Mouse (Mus musculus) E14TG2a.4 (cell line): Measurements from ENCODE around the gene Fmnl2.

Source experiments
- CTCF ChIP-seq: conservative IDR thresholded peaks from 2 replicates; pipeline ENCODE4 v1.5.1; 2014; ENCODE audit warnings: low read length
- NANOG ChIP-seq: IDR thresholded peaks from 2 replicates; pipeline ENCODE4 v1.6.1; 2014; ENCODE audit warnings: borderline replicate concordance, low read length, mixed read lengths
- POU5F1 ChIP-seq: IDR thresholded peaks from 2 replicates; pipeline ENCODE4 v1.6.1; 2014; ENCODE audit warnings: low read length, borderline replicate concordance

GRCm38 (mm10) chr2:52981595-52981994 is 123.9 kb downstream of the Fmnl2 start:
- TF ChIP-seq CTCF (no peak), POU5F1 (no peak), NANOG (no peak)
